Mouse (Mus musculus): ENCODE results near the gene Tbc1d22a.
A peak's percentile ranks its signal among the peaks of the same experiment; 100 is the strongest.
"Not testable (repeated sequence)": the region's sequence is repeated elsewhere in the genome, so short reads cannot be mapped to it uniquely, and the experiment has no call there.

Tbc1d22a gene

GRCm38 (mm10) chr15:86213753-86214548, at the start of gene Tbc1d22a:
Gene Tbc1d22a (plus strand): TSS chr15:86214459.
- peak; percentile 87 to 93 for DNase-seq (ENCODE audit: low spot score in 2 of 2)

GRCm38 (mm10) chr15:86164718-86165345, 49.4 kb upstream of the Tbc1d22a start:
- no peak for DNase-seq (ENCODE audit: low spot score in 2 of 2)

- no peak for DNase-seq (ENCODE audit: low spot score in 2 of 2)
Observed at GRCm38 (mm10) chr15:86165811-86166590, 48.3 kb upstream of the Tbc1d22a start.

- DNase-seq (ENCODE audit: low spot score in 2 of 2): no peak
Observed at GRCm38 (mm10) chr15:86167032-86167655, 47.1 kb upstream of the Tbc1d22a start.

GRCm38 (mm10) chr15:86167787-86168504, 46.3 kb upstream of the Tbc1d22a start:
- peak in 1 of 2 experiments; percentile 40 for DNase-seq (ENCODE audit: low spot score in 2 of 2)

- DNase-seq (ENCODE audit: low spot score in 2 of 2): peak in 1 of 2 experiments; percentile 39
Observed at GRCm38 (mm10) chr15:86168505-86168867, 45.8 kb upstream of the Tbc1d22a start.

- DNase-seq (ENCODE audit: low spot score in 2 of 2): no peak
Observed at GRCm38 (mm10) chr15:86168941-86169816, 45.1 kb upstream of the Tbc1d22a start.

GRCm38 (mm10) chr15:86169817-86170110, 44.5 kb upstream of the Tbc1d22a start:
- no peak for DNase-seq (ENCODE audit: low spot score in 2 of 2)

- DNase-seq (ENCODE audit: low spot score in 2 of 2): peak; percentile 53 to 61
Observed at GRCm38 (mm10) chr15:86171316-86171715, 42.9 kb upstream of the Tbc1d22a start.

- no peak for DNase-seq (ENCODE audit: low spot score in 2 of 2)
Observed at GRCm38 (mm10) chr15:86172124-86172523, 42.1 kb upstream of the Tbc1d22a start.

GRCm38 (mm10) chr15:86172526-86172925, 41.7 kb upstream of the Tbc1d22a start:
- no peak for DNase-seq (ENCODE audit: low spot score in 2 of 2)

- peak; percentile 66 to 70 for DNase-seq (ENCODE audit: low spot score in 2 of 2)
Observed at GRCm38 (mm10) chr15:86173136-86173985, 40.9 kb upstream of the Tbc1d22a start.

GRCm38 (mm10) chr15:86175253-86176050, 38.8 kb upstream of the Tbc1d22a start:
- DNase-seq (ENCODE audit: low spot score in 2 of 2): no peak

- no peak for DNase-seq (ENCODE audit: low spot score in 2 of 2)
Observed at GRCm38 (mm10) chr15:86176166-86176565, 38.1 kb upstream of the Tbc1d22a start.

- no peak for DNase-seq (ENCODE audit: low spot score in 2 of 2)
Observed at GRCm38 (mm10) chr15:86176771-86177702, 37.2 kb upstream of the Tbc1d22a start.

- DNase-seq (ENCODE audit: low spot score in 2 of 2): not testable (repeated sequence)
Observed at GRCm38 (mm10) chr15:86177703-86178251, 36.5 kb upstream of the Tbc1d22a start.

GRCm38 (mm10) chr15:86178594-86178993, 35.7 kb upstream of the Tbc1d22a start:
- no peak for DNase-seq (ENCODE audit: low spot score in 2 of 2)
